Mouse (Mus musculus) heart, adult 2 months (tissue): ENCODE measurements around the gene Rab4b. TPM values are rescaled to one million over a fixed set of nuclear protein-coding genes. Genes with fewer than 3 reads are reported as not detected.

Experiments used
- DNase-seq, 2 experiments: peaks; one replicate each; pipeline ENCODE4 v3.0.0; 2021
- H3K27ac ChIP-seq: fragments of 200-600 bp; 2 replicates; pipeline ENCODE4 v1.8.1; 2022
- H3K27me3 ChIP-seq: fragments of 200-500 bp; 2 replicates; pipeline ENCODE4 v1.6.1; 2012; ENCODE audit warnings: mild to moderate bottlenecking, low read length, inconsistent platforms, mixed read lengths; ENCODE audit not compliant: control insufficient read depth, insufficient read depth
- H3K36me3 ChIP-seq: fragments of 200-500 bp; 2 replicates; pipeline ENCODE4 v1.6.1; 2012; ENCODE audit warnings: low read length, inconsistent platforms; ENCODE audit not compliant: control insufficient read depth, insufficient read depth
- H3K4me1 ChIP-seq: fragments of 200-500 bp; 2 replicates; pipeline ENCODE4 v1.6.1; 2011; ENCODE audit warnings: low read length; ENCODE audit not compliant: control insufficient read depth, insufficient read depth
- H3K4me3 ChIP-seq: fragments of 200-600 bp; 2 replicates; pipeline ENCODE4 v1.8.1; 2022
- H3K79me2 ChIP-seq: fragments of 200-500 bp; replicated peaks from 2 replicates; pipeline ENCODE4 v1.6.1; 2012; ENCODE audit warnings: mild to moderate bottlenecking, inconsistent platforms, low read length, moderate library complexity, mixed read lengths; ENCODE audit not compliant: control insufficient read depth, insufficient read depth
- H3K9ac ChIP-seq: fragments of 200-500 bp; 2 replicates; pipeline ENCODE4 v1.6.1; 2012; ENCODE audit warnings: low read depth, mild to moderate bottlenecking, control low read depth, inconsistent platforms, low read length, mixed read lengths
- CTCF ChIP-seq: fragments of 200-600 bp; IDR thresholded peaks from 2 replicates; pipeline ENCODE4 v1.8.1; 2022; ENCODE audit warnings: antibody characterized with exemption, mild to moderate bottlenecking, moderate library complexity
- EP300 ChIP-seq: fragments of 200-500 bp; IDR thresholded peaks from 2 replicates; pipeline ENCODE4 v1.6.1; 2011; ENCODE audit warnings: low read depth, low read length, control low read depth; ENCODE audit not compliant: insufficient read depth
- POLR2A ChIP-seq: fragments of 200-500 bp; IDR thresholded peaks from 2 replicates; pipeline ENCODE4 v1.6.1; 2011; ENCODE audit warnings: mild to moderate bottlenecking, low read depth, low read length, control low read depth; ENCODE audit not compliant: insufficient read depth
- WGBS: fragments of 180-500 bp; shearing (Covaris S2); methylation state at CpG from one replicate; pipeline ENCODE4 v1.1.7; 2018; 5-methylcytosine and 5-hydroxymethylcytosine counted together
- intact Hi-C: fragments of 180-260 bp; cut with DNase I; formaldehyde crosslinking; loops from one replicate; pipeline ENCODE4 v1.15.1; 2025
- polyA plus RNA-seq: library from polyadenylated mRNA; depleted of rRNA; stranded (reverse); fragments of >200 nt; gene quantifications from 2 replicates; pipeline ENCODE4 v1.2.3, GENCODE M21; 2012
- total RNA-seq, 2 experiments: library from RNA; stranded (reverse); gene quantifications; 2 replicates each; pipeline ENCODE4 v1.2.3; 2021

Gene Rab4b
- total and polyA plus RNA-seq, 3 experiments = 11.0 to 23.1 (median 11.0) TPM

GRCm38 (mm10) chr7:27222538-27222937 is 43.8 kb upstream of the Rab4b start:
- TF ChIP-seq CTCF (no peak), POLR2A (no peak), EP300 (no peak)
- Histone ChIP-seq H3K4me1 (peaks cover 21% of the 10 kb centered on the region), H3K27ac (no peak overlapping the region), H3K36me3 (no peaks in the 10 kb centered on the region), H3K79me2 (peaks cover 3% of the 10 kb centered on the region; the same call in 1 of the 2 replicates), H3K27me3 (no peaks in the 10 kb centered on the region), H3K4me3 (no peak overlapping the region), H3K9ac (no peak overlapping the region)
- DNase-seq = no peak
- 59% methylated on average over 1 of the region's 1 CpGs for WGBS
- intact Hi-C loops = no loop called here

- H3K4me3 ChIP-seq = no peak overlapping the region
- no peaks in the 10 kb centered on the region for H3K36me3 ChIP-seq
- no peak overlapping the region for H3K27ac ChIP-seq
- H3K9ac ChIP-seq = no peak overlapping the region
- H3K4me1 ChIP-seq = peaks cover 17% of the 10 kb centered on the region
- whole genome bisulfite sequencing = 34% methylated on average over 6 of the region's 6 CpGs
- peaks cover 3% of the 10 kb centered on the region; the same call in 1 of the 2 replicates for H3K79me2 ChIP-seq
- no peaks in the 10 kb centered on the region for H3K27me3 ChIP-seq
- intact Hi-C loops = no loop called here
- no peak for DNase-seq
- TF ChIP-seq POLR2A (no peak), CTCF (no peak), EP300 (no peak)
Observed at GRCm38 (mm10) chr7:27221939-27222338, 43.2 kb upstream of the Rab4b start.

DNA sequence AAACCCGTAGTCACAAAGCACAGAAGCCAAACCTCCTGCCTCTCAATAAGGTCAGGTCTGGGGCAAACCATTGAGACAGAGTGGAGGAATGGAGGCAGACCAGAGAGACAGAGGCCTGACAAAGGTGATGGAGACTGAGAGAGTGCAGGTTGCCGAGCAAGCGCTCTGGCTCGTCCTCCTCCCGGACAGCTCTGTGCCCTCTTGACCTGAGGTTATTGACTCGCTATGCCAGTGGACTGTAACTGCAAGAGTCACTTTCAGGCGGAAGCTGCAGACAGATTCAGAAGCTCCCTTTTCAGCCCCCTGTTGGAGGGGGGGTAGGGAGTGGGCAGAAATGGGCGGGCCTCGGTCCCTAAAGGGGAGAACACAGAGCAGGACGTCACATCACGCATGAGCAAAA is 41.2 kb upstream of the Rab4b start:
- 91% methylated on average over 11 of the region's 11 CpGs for WGBS

DNA sequence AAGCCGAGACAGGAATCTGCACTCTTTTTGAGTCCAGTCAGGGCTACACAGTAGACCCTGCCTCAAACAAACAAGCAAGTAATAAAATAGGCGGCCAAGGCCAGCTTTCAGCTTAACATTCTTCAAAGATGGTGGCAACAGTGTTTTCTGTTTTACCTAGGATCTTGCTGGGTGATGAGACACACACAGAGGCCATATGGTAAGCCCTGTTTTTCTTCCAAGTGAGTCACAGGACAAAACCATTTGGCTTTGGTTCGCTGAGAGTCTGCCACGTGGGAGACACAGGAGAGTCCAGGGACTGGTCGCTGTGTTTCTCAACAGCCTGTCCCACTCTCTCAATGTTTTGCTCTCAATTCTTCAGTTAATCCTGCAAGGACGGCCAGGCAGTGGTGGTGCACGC is 39.9 kb upstream of the Rab4b start:
- Histone ChIP-seq H3K4me1 (peaks cover 3% of the 10 kb centered on the region; the same call in 1 of the 2 replicates), H3K9ac (no peak overlapping the region), H3K27ac (no peak overlapping the region), H3K4me3 (no peak overlapping the region), H3K36me3 (no peaks in the 10 kb centered on the region), H3K79me2 (no peaks in the 10 kb centered on the region), H3K27me3 (no peaks in the 10 kb centered on the region)
- intact Hi-C loops = no loop called here
- TF ChIP-seq POLR2A (no peak), EP300 (no peak), CTCF (no peak)
- DNase-seq = no peak
- WGBS = 79% methylated on average over 7 of the region's 7 CpGs

More for the DNA sequence above, 41.2 kb upstream of the Rab4b start:
- TF ChIP-seq CTCF (no peak), EP300 (no peak), POLR2A (no peak)
- Histone ChIP-seq H3K79me2 (peaks cover 1% of the 10 kb centered on the region; the same call in 1 of the 2 replicates), H3K36me3 (no peaks in the 10 kb centered on the region), H3K4me1 (peaks cover 7% of the 10 kb centered on the region), H3K27ac (no peak overlapping the region), H3K4me3 (no peak overlapping the region), H3K27me3 (no peaks in the 10 kb centered on the region), H3K9ac (no peak overlapping the region)
- intact Hi-C loops = no loop called here
- DNase-seq = no peak

GRCm38 (mm10) chr7:27212626-27213025 is 33.9 kb upstream of the Rab4b start:
- no peaks in the 10 kb centered on the region for H3K27me3 ChIP-seq
- no peak overlapping the region for H3K4me3 ChIP-seq
- no peak overlapping the region for H3K9ac ChIP-seq
- no peak for DNase-seq
- no peaks in the 10 kb centered on the region for H3K4me1 ChIP-seq
- WGBS = 71% methylated on average over 2 of the region's 2 CpGs
- H3K36me3 ChIP-seq = no peaks in the 10 kb centered on the region
- no peak overlapping the region for H3K27ac ChIP-seq
- TF ChIP-seq CTCF (no peak), POLR2A (no peak)
- intact Hi-C loops = no loop called here
- no peaks in the 10 kb centered on the region for H3K79me2 ChIP-seq

DNA sequence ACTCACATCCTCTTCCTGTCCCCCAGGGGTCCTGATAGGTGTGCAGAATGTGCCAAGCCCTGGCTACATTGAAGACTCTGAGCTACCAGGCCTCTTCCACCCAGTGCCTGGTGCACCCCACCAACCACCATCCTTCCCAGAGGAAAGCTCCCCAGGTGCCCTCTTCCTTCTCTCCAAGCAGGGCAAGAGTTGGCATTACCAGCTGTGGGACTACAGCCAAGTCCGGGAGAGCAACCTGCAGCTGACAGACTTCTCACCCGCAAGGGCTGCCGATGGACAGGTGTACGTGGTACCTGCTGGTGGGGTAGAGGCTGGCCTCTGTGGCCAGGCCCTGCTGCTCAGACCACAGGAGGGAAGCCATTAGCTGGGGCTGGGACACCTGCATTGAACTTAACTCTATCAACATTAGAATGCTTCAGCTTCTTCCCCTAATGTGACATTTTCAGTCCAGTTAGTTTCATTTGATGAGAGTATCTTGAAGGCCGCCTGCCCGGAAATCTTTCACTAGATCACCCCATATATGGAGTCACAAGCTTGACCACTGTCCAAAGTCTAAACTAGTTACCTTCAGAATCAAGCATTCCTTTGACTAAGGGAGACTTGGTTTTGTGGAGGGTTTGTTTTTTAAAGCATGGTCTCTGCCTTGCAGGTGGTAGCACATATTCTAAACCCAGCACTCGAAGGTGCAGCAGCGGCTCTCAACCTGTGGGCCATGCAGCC is 25.2 kb upstream of the Rab4b start:
- H3K9ac ChIP-seq = no peak overlapping the region
- intact Hi-C loops = no loop called here
- no peak overlapping the region for H3K27ac ChIP-seq
- no peak for DNase-seq
- TF ChIP-seq EP300 (no peak), POLR2A (no peak), CTCF (no peak)
- H3K27me3 ChIP-seq = no peaks in the 10 kb centered on the region
- H3K79me2 ChIP-seq = no peaks in the 10 kb centered on the region
- no peaks in the 10 kb centered on the region for H3K4me1 ChIP-seq
- H3K4me3 ChIP-seq = no peak overlapping the region
- no peaks in the 10 kb centered on the region for H3K36me3 ChIP-seq
- WGBS = 93% methylated on average over 8 of the region's 8 CpGs
